Mouse (Mus musculus): Measurements from ENCODE around the gene Wdr61.

DNA sequence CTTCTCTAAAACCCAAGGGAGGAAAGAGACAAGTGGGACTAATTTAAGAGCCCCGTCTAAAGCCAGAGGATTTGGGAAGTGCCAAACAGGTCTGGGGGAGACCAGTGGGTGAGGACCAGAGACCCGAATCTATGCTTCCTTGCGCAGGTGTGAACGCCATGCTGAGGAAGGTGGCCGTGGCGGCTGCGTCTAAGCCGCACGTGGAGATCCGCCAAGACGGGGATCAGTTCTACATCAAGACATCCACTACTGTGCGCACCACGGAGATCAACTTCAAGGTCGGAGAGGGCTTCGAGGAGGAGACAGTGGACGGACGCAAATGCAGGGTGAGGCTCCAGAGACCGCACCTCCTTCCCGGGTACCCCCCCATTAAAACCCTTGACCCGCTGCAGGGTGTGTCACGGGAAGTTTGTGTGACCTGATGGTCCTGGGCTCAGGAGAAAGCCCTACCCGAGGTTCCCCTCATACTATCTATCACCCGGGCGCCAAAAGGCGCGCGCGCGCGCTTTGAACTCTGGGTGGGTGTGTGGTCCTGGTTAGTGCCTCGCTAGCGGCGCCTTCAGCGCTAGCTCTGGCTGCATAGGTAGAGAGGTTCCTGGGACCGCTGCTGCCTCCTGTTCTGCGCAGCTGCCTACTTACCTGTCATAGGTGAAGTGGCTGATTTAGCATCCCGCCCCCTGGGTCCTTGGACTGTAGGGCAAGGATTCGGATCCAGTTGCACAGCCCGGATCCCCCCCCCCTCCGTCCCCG lies 31.2 kb upstream of the Wdr61 start:
- TF ChIP-seq CTCF (IDR thresholded peaks at IDR 0.05; ENCODE audit: low read depth) (no peak), EP300 (IDR thresholded peaks at IDR 0.05; ENCODE audit: low read depth) (no peak)

All from liver, embryonic 14.5 days (tissue).